Mouse (Mus musculus): Measurements from ENCODE around the gene Hilpda.

DNA sequence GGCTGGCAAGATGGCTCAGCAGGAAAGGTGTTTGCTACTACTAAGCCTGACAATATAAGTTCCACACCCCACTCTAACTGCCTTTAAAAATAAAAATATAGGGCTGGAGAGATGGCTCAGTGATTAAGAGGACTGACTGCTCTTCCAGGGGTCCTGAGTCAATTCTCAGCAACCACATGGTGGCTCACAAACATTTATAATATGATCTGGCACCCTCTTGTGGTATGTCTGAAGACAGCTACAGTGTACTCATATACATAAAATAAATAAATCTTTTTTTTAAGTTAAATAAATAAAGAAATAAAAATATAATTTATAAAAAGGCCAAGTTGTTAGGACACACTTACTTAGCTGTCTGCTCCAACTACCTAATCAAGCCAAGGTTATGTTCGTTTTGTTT is 30.0 kb upstream of the Hilpda start:
- TF ChIP-seq POLR2A (IDR thresholded peaks at IDR 0.05; ENCODE audit: borderline replicate concordance, extremely low read depth, low read depth, low read length) (no peak), CTCF (IDR thresholded peaks at IDR 0.05; ENCODE audit: insufficient read depth, low read length) (no peak)
